Mouse (Mus musculus) CD8-positive naive resting alpha-beta T cell, adult 2 months (primary cell): Measurements from ENCODE around the gene Uchl1.

ENCODE experiments used
- DNase-seq, 2 experiments: peaks; one replicate each; pipeline ENCODE4 v3.0.0; 2022; ENCODE audit warnings: low read depth in 2 of 2, low spot score in 2 of 2

The Uchl1 gene

GRCm38 (mm10) chr5:66675983-66676382, at the start of gene Uchl1:
Gene Uchl1 (plus strand): TSS chr5:66676091.
- DNase-seq, result peak; percentile 6 to 31

GRCm38 (mm10) chr5:66627805-66628204, 48.1 kb upstream of the Uchl1 start:
- no peak for DNase-seq

- DNase-seq, result no peak
Observed at GRCm38 (mm10) chr5:66635459-66636079, 40.3 kb upstream of the Uchl1 start.

- no peak for DNase-seq
Observed at GRCm38 (mm10) chr5:66642156-66642555, 33.7 kb upstream of the Uchl1 start.

GRCm38 (mm10) chr5:66643260-66643659, 32.6 kb upstream of the Uchl1 start:
- DNase-seq, result no peak

GRCm38 (mm10) chr5:66647504-66647903, 28.4 kb upstream of the Uchl1 start:
- no peak for DNase-seq

GRCm38 (mm10) chr5:66654220-66654619, 21.7 kb upstream of the Uchl1 start:
- no peak for DNase-seq

- DNase-seq, result no peak
Observed at GRCm38 (mm10) chr5:66675189-66675890, 551 bp upstream of the Uchl1 start.

- DNase-seq, result no peak
Observed at GRCm38 (mm10) chr5:66676457-66677117, 696 bp downstream of the Uchl1 start.

GRCm38 (mm10) chr5:66677411-66678345, 1.8 kb downstream of the Uchl1 start:
- DNase-seq, result no peak

GRCm38 (mm10) chr5:66679222-66679621, 3.3 kb downstream of the Uchl1 start:
- DNase-seq, result no peak

- no peak for DNase-seq
Observed at GRCm38 (mm10) chr5:66685930-66686329, 10.0 kb downstream of the Uchl1 start.

- DNase-seq, result no peak
Observed at GRCm38 (mm10) chr5:66686863-66687262, 11.0 kb downstream of the Uchl1 start.

- DNase-seq, result no peak
Observed at GRCm38 (mm10) chr5:66687737-66688136, 11.8 kb downstream of the Uchl1 start.

GRCm38 (mm10) chr5:66688286-66688685, 12.4 kb downstream of the Uchl1 start:
- DNase-seq, result no peak

- no peak for DNase-seq
Observed at GRCm38 (mm10) chr5:66689796-66690195, 13.9 kb downstream of the Uchl1 start.

GRCm38 (mm10) chr5:66693231-66693630, 17.3 kb downstream of the Uchl1 start:
- DNase-seq, result no peak

GRCm38 (mm10) chr5:66697119-66697518, 21.2 kb downstream of the Uchl1 start:
- peak; percentile 9 to 19 for DNase-seq

- no peak for DNase-seq
Observed at GRCm38 (mm10) chr5:66699911-66700310, 24.0 kb downstream of the Uchl1 start.

GRCm38 (mm10) chr5:66701951-66702350, 26.1 kb downstream of the Uchl1 start:
- no peak for DNase-seq

GRCm38 (mm10) chr5:66703317-66704004, 27.6 kb downstream of the Uchl1 start:
- DNase-seq, result no peak
